Comparison of ENCODE assay signal across 13 mouse cellular contexts in genomic region chr2:142163506-142164275, GRCm38 (mm10).
DNase-seq lines count a peak whose midpoint lies in the region; ATAC-seq and TF ChIP-seq lines count a peak whose summit lies in the region.
"Had no signal": no experiment of that assay in that cellular context is flagged by ENCODE, and none has a peak within 500 bp of the region (broad histone marks: within the 10 kb centered on the region; RNA-seq: fewer than 3 reads in every experiment).

No protein-coding gene starts in this region.

- TF ChIP-seq CTCF in olfactory bulb, adult 2 months (IDR thresholded peaks at IDR 0.05; ENCODE audit: insufficient read depth, low read depth, low read length) = no peak

- no peak overlapping the region for H3K27ac ChIP-seq in embryonic facial prominence, embryonic 11.5 days (replicated peaks; ENCODE audit: low read depth, low read length)
- H3K27ac ChIP-seq in hindbrain, embryonic 15.5 days (replicated peaks) = no peak overlapping the region
- peak overlapping the region; percentile 5; the same call in 1 of the 2 replicates for H3K27ac ChIP-seq in olfactory bulb, adult 2 months (ENCODE audit: insufficient read depth, low read depth, low read length)
- H3K27ac ChIP-seq: gastrocnemius, adult 2 months; heart, embryonic 15.5 days; macrophage had no signal

- H3K4me2 ChIP-seq in embryonic facial prominence, embryonic 11.5 days (ENCODE audit: low read depth, low read length) = no peak overlapping the region
- H3K4me2 ChIP-seq in hindbrain, embryonic 15.5 days = peak overlapping the region; percentile 29
- H3K4me2 ChIP-seq: embryonic facial prominence, embryonic 13.5 days; heart, embryonic 15.5 days had no signal

- no peaks in the 10 kb centered on the region for H3K27me3 ChIP-seq in embryonic facial prominence, embryonic 11.5 days (ENCODE audit: control insufficient read depth, insufficient read depth, low read length)
- no peaks in the 10 kb centered on the region for H3K27me3 ChIP-seq in hindbrain, embryonic 15.5 days
- H3K27me3 ChIP-seq: embryonic facial prominence, embryonic 13.5 days; heart, embryonic 15.5 days had no signal

- H3K4me3 ChIP-seq in embryonic facial prominence, embryonic 11.5 days (ENCODE audit: low read depth, low read length) = no peak overlapping the region
- H3K4me3 ChIP-seq in hindbrain, embryonic 15.5 days = no peak overlapping the region
- no peak overlapping the region for H3K4me3 ChIP-seq in olfactory bulb, adult 2 months (ENCODE audit: insufficient read depth, low read depth, low read length)
- H3K4me3 ChIP-seq: embryonic facial prominence, embryonic 13.5 days; gastrocnemius, adult 2 months; heart, embryonic 15.5 days had no signal

- peak; percentile 6 for DNase-seq in lung, postnatal 36 days
- DNase-seq in lung, postnatal 25 days (ENCODE audit: low spot score) = no peak
- DNase-seq in embryonic facial prominence, embryonic 11.5 days (ENCODE audit: low spot score) = peak; percentile 35
- no peak for DNase-seq in layer of hippocampus, postnatal 10 days (ENCODE audit: low spot score in 2 of 2)
- DNase-seq in adrenal gland, adult 18-20 months (ENCODE audit: low spot score in 2 of 2) = no peak
- DNase-seq: gastrocnemius, adult 2 months had no signal

- no peaks in the 10 kb centered on the region for H3K9me3 ChIP-seq in embryonic facial prominence, embryonic 11.5 days (replicated peaks; ENCODE audit: control insufficient read depth, low read length)
- no peaks in the 10 kb centered on the region for H3K9me3 ChIP-seq in hindbrain, embryonic 15.5 days
- H3K9me3 ChIP-seq: embryonic facial prominence, embryonic 13.5 days; heart, embryonic 15.5 days had no signal

- H3K4me1 ChIP-seq in embryonic facial prominence, embryonic 11.5 days (ENCODE audit: control insufficient read depth, insufficient read depth, low read length) = no peaks in the 10 kb centered on the region
- peaks cover 12% of the 10 kb centered on the region for H3K4me1 ChIP-seq in hindbrain, embryonic 15.5 days (replicated peaks)
- peaks cover 7% of the 10 kb centered on the region; the same call in 1 of the 2 replicates for H3K4me1 ChIP-seq in olfactory bulb, adult 2 months (ENCODE audit: control insufficient read depth, insufficient read depth, low read length)
- H3K4me1 ChIP-seq: heart, embryonic 15.5 days had no signal

- TF ChIP-seq POLR2A in olfactory bulb, adult 2 months (IDR thresholded peaks at IDR 0.05; ENCODE audit: insufficient read depth, low read depth, low read length) = no peak

- ATAC-seq in embryonic facial prominence, embryonic 11.5 days (replicated peaks; ENCODE audit: insufficient number of reproducible peaks, low FRiP score, low TSS enrichment, low read depth) = peak; percentile 86
- peak; percentile 76 for ATAC-seq in hindbrain, embryonic 15.5 days (ENCODE audit: low FRiP score, low read depth)
- no peak for ATAC-seq in inflammation-experienced regulatory T-cells, adult 6 months
- ATAC-seq: CD4-positive, CD25-positive, alpha-beta regulatory T cell, adult 4 months had no signal

- no peaks in the 10 kb centered on the region for H3K36me3 ChIP-seq in embryonic facial prominence, embryonic 11.5 days (replicated peaks; ENCODE audit: control insufficient read depth, insufficient read depth, low read depth, low read length)
- H3K36me3 ChIP-seq in hindbrain, embryonic 15.5 days = no peaks in the 10 kb centered on the region
- H3K36me3 ChIP-seq: embryonic facial prominence, embryonic 13.5 days; heart, embryonic 15.5 days had no signal

- no peak overlapping the region for H3K9ac ChIP-seq in embryonic facial prominence, embryonic 11.5 days (replicated peaks; ENCODE audit: low read length)
- H3K9ac ChIP-seq in hindbrain, embryonic 15.5 days = 0 out of 2 replicates have a peak overlapping the region, but pooled peaks have one; percentile 20
- H3K9ac ChIP-seq: embryonic facial prominence, embryonic 13.5 days; heart, embryonic 15.5 days had no signal

- WGBS in embryonic facial prominence, embryonic 11.5 days = 30% methylated on average over 10 of the region's 10 CpGs
- 16% methylated on average over 10 of the region's 10 CpGs for WGBS in hindbrain, embryonic 15.5 days
- WGBS in olfactory bulb, adult 2 months = 18% methylated on average over 10 of the region's 10 CpGs

Comparison
In these comparisons a context has a peak if more than half of its experiments do, and no peak if none do; other contexts are left out.
1. DNase-seq: peak in lung, postnatal 36 days (single experiment) and embryonic facial prominence, embryonic 11.5 days (single experiment); none in lung, postnatal 25 days (single experiment), layer of hippocampus, postnatal 10 days (0 of 2) and adrenal gland, adult 18-20 months (0 of 2).